9 mouse cellular contexts compared by ENCODE assay signal in genomic region chr8:123155177-123155576, GRCm38 (mm10). TPM values are rescaled to one million over a fixed set of nuclear protein-coding genes. Genes with fewer than 3 reads are reported as not detected.
A peak's percentile ranks its signal among the peaks of the same experiment; 100 is the strongest.
DNase-seq lines count a peak whose midpoint lies in the region; ATAC-seq lines count a peak whose summit lies in the region.
"Had no signal": no experiment of that assay in that cellular context is flagged by ENCODE, and none has a peak within 500 bp of the region (broad histone marks: within the 10 kb centered on the region; RNA-seq: fewer than 3 reads in every experiment).

No protein-coding gene starts in this region.

- 0 out of 2 replicates have a peak overlapping the region, but pooled peaks have one; percentile 46 for H3K4me2 ChIP-seq in liver, embryonic 12.5 days
- H3K4me2 ChIP-seq in liver, embryonic 11.5 days: no peak overlapping the region
- H3K4me2 ChIP-seq in forebrain, embryonic 11.5 days (ENCODE audit: low read depth, low read length, severe bottlenecking): no peak overlapping the region

- H3K27me3 ChIP-seq in liver, embryonic 12.5 days (replicated peaks): 0 out of 2 replicates have a peak, but pooled peaks cover 13% of the 10 kb centered on the region
- H3K27me3 ChIP-seq in liver, embryonic 11.5 days (replicated peaks; ENCODE audit: control insufficient read depth, insufficient read depth, low read length): no peaks in the 10 kb centered on the region
- H3K27me3 ChIP-seq in forebrain, embryonic 11.5 days (ENCODE audit: control insufficient read depth, insufficient read depth, low read length): no peaks in the 10 kb centered on the region

- ATAC-seq in cerebellum, adult (ENCODE audit: insufficient number of reproducible peaks, low FRiP score, low TSS enrichment): no peak
- ATAC-seq in liver, embryonic 12.5 days: no peak
- no peak for ATAC-seq in liver, embryonic 11.5 days (replicated peaks; ENCODE audit: low FRiP score)
- ATAC-seq in megakaryocyte progenitor cell, adult 5-6 weeks (replicated peaks; ENCODE audit: poor library complexity): 0 out of 2 replicates have a peak, but pooled peaks have one; percentile 26
- ATAC-seq in forebrain, embryonic 11.5 days (replicated peaks; ENCODE audit: low FRiP score): no peak

- no peak overlapping the region for H3K4me3 ChIP-seq in liver, embryonic 12.5 days
- no peak overlapping the region for H3K4me3 ChIP-seq in liver, embryonic 11.5 days (ENCODE audit: low read depth, low read length)
- H3K4me3 ChIP-seq in forebrain, embryonic 11.5 days (ENCODE audit: low read depth, low read length): no peak overlapping the region

- WGBS in liver, embryonic 12.5 days (ENCODE audit: insufficient replicate concordance): 59% methylated on average over 5 of the region's 5 CpGs
- WGBS in liver, embryonic 11.5 days: 70% methylated on average over 5 of the region's 5 CpGs
- 77% methylated on average over 5 of the region's 5 CpGs for WGBS in forebrain, embryonic 11.5 days

- H3K9me3 ChIP-seq in liver, embryonic 12.5 days (replicated peaks): no peaks in the 10 kb centered on the region
- no peaks in the 10 kb centered on the region for H3K9me3 ChIP-seq in liver, embryonic 11.5 days (ENCODE audit: control insufficient read depth, low read length)
- H3K9me3 ChIP-seq in forebrain, embryonic 11.5 days (ENCODE audit: control insufficient read depth, low read length): no peaks in the 10 kb centered on the region

- peaks cover 38% of the 10 kb centered on the region for H3K4me1 ChIP-seq in liver, embryonic 12.5 days
- H3K4me1 ChIP-seq in liver, embryonic 11.5 days (replicated peaks; ENCODE audit: control insufficient read depth, insufficient read depth, low read length): peaks cover 31% of the 10 kb centered on the region
- peaks cover 4% of the 10 kb centered on the region; the same call in 1 of the 2 replicates for H3K4me1 ChIP-seq in forebrain, embryonic 11.5 days (replicated peaks; ENCODE audit: control insufficient read depth, insufficient read depth, low read length)

- no peak overlapping the region for H3K9ac ChIP-seq in liver, embryonic 12.5 days
- H3K9ac ChIP-seq in liver, embryonic 11.5 days (ENCODE audit: low read depth, low read length): no peak overlapping the region
- no peak overlapping the region for H3K9ac ChIP-seq in forebrain, embryonic 11.5 days (ENCODE audit: low read length)

- no peaks in the 10 kb centered on the region for H3K36me3 ChIP-seq in liver, embryonic 12.5 days
- no peaks in the 10 kb centered on the region for H3K36me3 ChIP-seq in liver, embryonic 11.5 days (ENCODE audit: control insufficient read depth, insufficient read depth, low read length)
- no peaks in the 10 kb centered on the region for H3K36me3 ChIP-seq in forebrain, embryonic 11.5 days (ENCODE audit: control insufficient read depth, insufficient read depth, low read length)

- H3K27ac ChIP-seq in liver, embryonic 12.5 days: peak overlapping the region; percentile 58; the same call in 1 of the 2 replicates
- no peak overlapping the region for H3K27ac ChIP-seq in liver, embryonic 11.5 days (ENCODE audit: low read depth, low read length)
- no peak overlapping the region for H3K27ac ChIP-seq in forebrain, embryonic 11.5 days (ENCODE audit: low read depth, low read length)
- H3K27ac ChIP-seq: macrophage had no signal

- DNase-seq in cerebellum, postnatal 10 days: peak; percentile 60
- DNase-seq in liver, embryonic 11.5 days (ENCODE audit: low spot score): no peak
- peak; percentile 44 for DNase-seq in heart, postnatal 4 days
- DNase-seq in thymus, postnatal 10 days (ENCODE audit: low spot score in 2 of 2): no peak
- no peak for DNase-seq in forebrain, embryonic 11.5 days (ENCODE audit: low spot score)

RNA-seq across cellular contexts. Expression of gene Sult5a1, which starts 2.9 kb away (rescaled TPM):
- polyA plus RNA-seq in liver, embryonic 12.5 days (2016; fragmentation: Nextera tagmentation; extraction: Ambion mirVana): 1.7 and 2.1 TPM in 2 replicates
- 4.6 and 5.6 TPM in 2 replicates for polyA plus RNA-seq in liver, embryonic 11.5 days (2014; fragmentation: Nextera tagmentation; extraction: Ambion mirVana)
- 1 to 10 TPM; 1.3 to 1.6 TPM for total RNA-seq in heart, postnatal 4 days (2021)
- not detected in 2 replicates for total RNA-seq in megakaryocyte progenitor cell, adult 5-6 weeks (2015)
- not detected in 2 replicates for total RNA-seq in megakaryocyte progenitor cell, adult 5-6 weeks (2017)
- polyA plus RNA-seq in forebrain, embryonic 11.5 days (2014; fragmentation: Nextera tagmentation; extraction: Ambion mirVana): 2.9 and 4.3 TPM in 2 replicates
- polyA plus RNA-seq: macrophage had no signal

RNA-seq across cellular contexts. Expression of gene Dpep1, which starts 30.9 kb away (rescaled TPM):
- 0.20 and 0.33 TPM in 2 replicates for polyA plus RNA-seq in liver, embryonic 12.5 days (2016; fragmentation: Nextera tagmentation; extraction: Ambion mirVana)
- polyA plus RNA-seq in liver, embryonic 11.5 days (2014; fragmentation: Nextera tagmentation; extraction: Ambion mirVana): 0.52 and 1.3 TPM in 2 replicates
- 10 to 100 TPM in 1 of 2 experiments, 1 to 10 TPM in 1; 7.5 to 11.6 TPM for total RNA-seq in heart, postnatal 4 days (2021)
- not detected in 2 replicates for total RNA-seq in megakaryocyte progenitor cell, adult 5-6 weeks (2015)
- total RNA-seq in megakaryocyte progenitor cell, adult 5-6 weeks (2017): not detected in 2 replicates
- polyA plus RNA-seq in forebrain, embryonic 11.5 days (2014; fragmentation: Nextera tagmentation; extraction: Ambion mirVana): 0.81 and 1.5 TPM in 2 replicates
- polyA plus RNA-seq: macrophage had no signal

RNA-seq across cellular contexts. Expression of gene Cpne7, which starts 38.0 kb away (rescaled TPM):
- polyA plus RNA-seq in liver, embryonic 12.5 days (2016; fragmentation: Nextera tagmentation; extraction: Ambion mirVana): 2.8 and 2.9 TPM in 2 replicates
- polyA plus RNA-seq in liver, embryonic 11.5 days (2014; fragmentation: Nextera tagmentation; extraction: Ambion mirVana): 5.2 and 5.9 TPM in 2 replicates
- total RNA-seq in heart, postnatal 4 days (2021): under 1 TPM; 0.14 to 0.16 TPM
- total RNA-seq in megakaryocyte progenitor cell, adult 5-6 weeks (2015): not detected in 2 replicates
- not detected in 2 replicates for total RNA-seq in megakaryocyte progenitor cell, adult 5-6 weeks (2017)
- polyA plus RNA-seq in forebrain, embryonic 11.5 days (2014; fragmentation: Nextera tagmentation; extraction: Ambion mirVana): 0.19 TPM in 1 of 2 replicates, not detected in the other
- polyA plus RNA-seq: macrophage had no signal

RNA-seq across cellular contexts. Expression of gene Rpl13, which starts 53.0 kb away (rescaled TPM):
- 1,452 and 1,476 TPM in 2 replicates for polyA plus RNA-seq in liver, embryonic 12.5 days (2016; fragmentation: Nextera tagmentation; extraction: Ambion mirVana)
- 1,965 and 2,035 TPM in 2 replicates for polyA plus RNA-seq in liver, embryonic 11.5 days (2014; fragmentation: Nextera tagmentation; extraction: Ambion mirVana)
- 100 to 1,000 TPM; 641 to 660 TPM for total RNA-seq in heart, postnatal 4 days (2021)
- 1,201 and 1,251 TPM in 2 replicates for total RNA-seq in megakaryocyte progenitor cell, adult 5-6 weeks (2015)
- 3,072 and 3,507 TPM in 2 replicates for total RNA-seq in megakaryocyte progenitor cell, adult 5-6 weeks (2017)
- polyA plus RNA-seq in forebrain, embryonic 11.5 days (2014; fragmentation: Nextera tagmentation; extraction: Ambion mirVana): 1,219 and 1,311 TPM in 2 replicates

RNA-seq across cellular contexts. Expression of gene Chmp1a, which starts 57.4 kb away (rescaled TPM):
- polyA plus RNA-seq in liver, embryonic 12.5 days (2016; fragmentation: Nextera tagmentation; extraction: Ambion mirVana): 80.1 and 80.8 TPM in 2 replicates
- 95.4 and 104 TPM in 2 replicates for polyA plus RNA-seq in liver, embryonic 11.5 days (2014; fragmentation: Nextera tagmentation; extraction: Ambion mirVana)
- total RNA-seq in heart, postnatal 4 days (2021): 10 to 100 TPM; 59.6 to 60.3 TPM
- total RNA-seq in megakaryocyte progenitor cell, adult 5-6 weeks (2015): 11.6 and 18.4 TPM in 2 replicates
- total RNA-seq in megakaryocyte progenitor cell, adult 5-6 weeks (2017): 24.5 and 26.7 TPM in 2 replicates
- polyA plus RNA-seq in forebrain, embryonic 11.5 days (2014; fragmentation: Nextera tagmentation; extraction: Ambion mirVana): 117 and 126 TPM in 2 replicates

Comparison
In these comparisons a context has a peak if more than half of its experiments do, and no peak if none do; other contexts are left out.
1. DNase-seq: peak in cerebellum, postnatal 10 days (2 of 2) and heart, postnatal 4 days (single experiment); none in liver, embryonic 11.5 days (single experiment), thymus, postnatal 10 days (0 of 2) and forebrain, embryonic 11.5 days (single experiment).